Mouse (Mus musculus): ENCODE measurements at regions not wholly inside any gene's neighbourhood (a gene's known extent, or its start where the extent isn't known, plus 50 kb on each side); places are given as distances from the start of the nearest gene placed in this dataset.

DNA sequence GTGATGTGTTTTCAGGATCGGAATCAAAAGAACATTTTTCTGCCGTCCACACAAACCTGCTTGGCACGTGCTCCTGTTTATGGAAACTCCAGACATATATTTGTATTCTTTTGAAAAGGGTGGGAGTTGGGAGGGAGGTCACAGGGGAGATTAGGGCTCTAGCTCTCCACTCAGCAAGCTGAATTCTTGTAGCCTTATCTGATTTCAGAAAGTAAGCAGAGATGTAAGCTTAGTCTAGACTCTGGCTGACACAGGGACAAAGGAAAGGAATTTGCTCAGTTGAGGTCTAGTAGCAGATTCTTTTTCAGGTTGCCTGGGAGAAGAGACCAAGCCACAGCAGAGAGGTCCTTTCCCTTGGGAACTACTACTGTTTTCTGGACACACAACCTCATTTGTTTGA is 253.1 kb downstream of the Map2k6 start:
- Histone ChIP-seq H3K27me3 (ENCODE audit: control insufficient read depth, insufficient read depth, low read length) (no peaks in the 10 kb centered on the region), H3K4me3 (ENCODE audit: low read length) (no peak overlapping the region), H3K9me3 (ENCODE audit: control insufficient read depth, low read length) (no peaks in the 10 kb centered on the region), H3K4me2 (replicated peaks; ENCODE audit: low read depth, low read length) (no peak overlapping the region), H3K4me1 (ENCODE audit: control insufficient read depth, insufficient read depth, low read length) (no peaks in the 10 kb centered on the region), H3K36me3 (ENCODE audit: control insufficient read depth, insufficient read depth, low read length) (no peaks in the 10 kb centered on the region), H3K9ac (ENCODE audit: low read depth, low read length) (no peak overlapping the region), H3K27ac (ENCODE audit: low read depth, low read length) (no peak overlapping the region)
- peak; percentile 43; the same call in 1 of the 2 replicates for ATAC-seq (ENCODE audit: low FRiP score, low TSS enrichment)
- WGBS, result 24% methylated on average over 3 of the region's 3 CpGs

GRCm38 (mm10) chr11:110656524-110657156 is 257.7 kb downstream of the Map2k6 start:
- 85% methylated on average over 11 of the region's 11 CpGs for whole genome bisulfite sequencing
- no peak overlapping the region for H3K9ac ChIP-seq (ENCODE audit: low read depth, low read length)
- H3K27me3 ChIP-seq (ENCODE audit: control insufficient read depth, insufficient read depth, low read length), result no peaks in the 10 kb centered on the region
- no peak overlapping the region for H3K4me2 ChIP-seq (replicated peaks; ENCODE audit: low read depth, low read length)
- no peaks in the 10 kb centered on the region for H3K4me1 ChIP-seq (ENCODE audit: control insufficient read depth, insufficient read depth, low read length)
- H3K27ac ChIP-seq (ENCODE audit: low read depth, low read length), result no peak overlapping the region
- ATAC-seq (ENCODE audit: low FRiP score, low TSS enrichment), result no peak
- H3K4me3 ChIP-seq (ENCODE audit: low read length), result no peak overlapping the region
- no peaks in the 10 kb centered on the region for H3K36me3 ChIP-seq (ENCODE audit: control insufficient read depth, insufficient read depth, low read length)
- H3K9me3 ChIP-seq (ENCODE audit: control insufficient read depth, low read length), result no peaks in the 10 kb centered on the region

- Histone ChIP-seq H3K9me3 (ENCODE audit: control insufficient read depth, low read length) (no peaks in the 10 kb centered on the region), H3K4me2 (replicated peaks; ENCODE audit: low read depth, low read length) (no peak overlapping the region), H3K9ac (ENCODE audit: low read depth, low read length) (no peak overlapping the region), H3K27me3 (ENCODE audit: control insufficient read depth, insufficient read depth, low read length) (no peaks in the 10 kb centered on the region), H3K4me1 (ENCODE audit: control insufficient read depth, insufficient read depth, low read length) (no peaks in the 10 kb centered on the region), H3K4me3 (ENCODE audit: low read length) (no peak overlapping the region), H3K36me3 (ENCODE audit: control insufficient read depth, insufficient read depth, low read length) (no peaks in the 10 kb centered on the region), H3K27ac (ENCODE audit: low read depth, low read length) (no peak overlapping the region)
- 60% methylated on average over 8 of the region's 8 CpGs for WGBS
- ATAC-seq (ENCODE audit: low FRiP score, low TSS enrichment), result no peak
Measured at GRCm38 (mm10) chr11:110657854-110658253, 258.9 kb downstream of the Map2k6 start.

DNA sequence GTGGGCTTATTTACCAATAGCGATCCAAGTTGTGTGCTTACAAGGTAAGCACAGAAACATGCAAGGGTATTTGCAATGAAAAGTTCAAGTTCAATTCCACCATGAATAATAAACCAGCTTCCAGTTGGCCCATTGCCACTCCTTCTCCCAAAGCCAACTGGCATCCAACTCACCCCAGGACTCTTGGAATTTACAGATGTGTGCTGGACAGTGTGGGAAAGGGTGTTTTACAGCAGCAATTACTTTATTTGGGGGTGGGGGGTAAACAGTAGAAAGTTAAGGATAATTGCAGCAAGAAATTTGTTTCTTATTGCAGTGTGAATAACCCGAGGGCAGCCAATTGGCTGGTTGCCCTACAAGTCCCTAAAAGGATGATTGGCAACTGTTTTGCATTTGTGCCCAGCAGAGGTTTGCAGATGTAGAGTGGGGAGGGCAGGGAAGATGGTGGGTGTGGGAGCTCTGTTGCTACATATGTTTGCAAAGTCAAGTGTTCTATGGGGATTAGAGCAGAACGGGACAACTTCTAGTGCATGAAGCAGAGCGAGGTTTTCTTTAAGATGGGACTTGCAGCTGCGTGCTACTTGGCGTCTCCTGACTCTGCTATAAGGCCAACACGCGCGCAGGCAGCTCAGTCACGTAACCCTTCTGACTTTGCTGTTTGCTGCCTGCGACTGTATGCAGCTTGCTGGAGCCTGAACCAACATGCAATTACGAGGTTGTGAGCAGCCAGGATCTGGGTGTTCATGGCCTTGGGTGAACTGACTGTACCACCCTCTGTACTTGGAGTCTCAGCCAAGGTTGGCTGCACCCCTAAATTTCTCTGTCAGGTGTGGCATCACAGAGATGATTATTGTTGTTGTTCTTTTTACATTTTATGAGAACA is 271.9 kb downstream of the Map2k6 start:
- WGBS, result 86% methylated on average over 12 of the region's 12 CpGs
- H3K4me1 ChIP-seq (ENCODE audit: control insufficient read depth, insufficient read depth, low read length), result 0 out of 2 replicates have a peak, but pooled peaks cover 5% of the 10 kb centered on the region
- H3K4me2 ChIP-seq (replicated peaks; ENCODE audit: low read depth, low read length), result no peak overlapping the region
- no peak overlapping the region for H3K9ac ChIP-seq (ENCODE audit: low read depth, low read length)
- no peak overlapping the region for H3K27ac ChIP-seq (ENCODE audit: low read depth, low read length)
- ATAC-seq (ENCODE audit: low FRiP score, low TSS enrichment), result no peak
- no peaks in the 10 kb centered on the region for H3K27me3 ChIP-seq (ENCODE audit: control insufficient read depth, insufficient read depth, low read length)
- H3K9me3 ChIP-seq (ENCODE audit: control insufficient read depth, low read length), result no peaks in the 10 kb centered on the region
- H3K4me3 ChIP-seq (ENCODE audit: low read length), result no peak overlapping the region
- H3K36me3 ChIP-seq (ENCODE audit: control insufficient read depth, insufficient read depth, low read length), result no peaks in the 10 kb centered on the region

DNA sequence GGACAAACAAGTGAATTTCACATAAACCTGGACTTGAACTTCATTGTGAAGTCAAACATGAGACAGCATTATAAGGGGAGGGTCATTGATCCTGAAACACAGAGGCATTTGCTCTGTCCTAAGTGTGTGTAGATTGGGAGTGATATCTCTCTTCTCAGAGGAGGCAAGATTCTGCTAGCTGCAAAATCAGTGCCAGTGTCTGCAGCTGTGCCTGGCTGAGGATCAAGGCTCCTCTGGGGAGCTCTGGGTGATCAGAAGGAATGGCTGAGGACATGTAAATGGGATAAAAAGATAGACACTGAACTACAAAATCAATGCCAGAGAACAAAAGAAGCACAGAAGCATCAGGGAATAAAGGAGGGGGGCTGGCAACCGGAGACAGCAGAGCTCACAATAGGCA is 274.0 kb downstream of the Map2k6 start:
- Histone ChIP-seq H3K27ac (ENCODE audit: low read depth, low read length) (no peak overlapping the region), H3K27me3 (ENCODE audit: control insufficient read depth, insufficient read depth, low read length) (no peaks in the 10 kb centered on the region), H3K4me2 (replicated peaks; ENCODE audit: low read depth, low read length) (no peak overlapping the region), H3K9ac (ENCODE audit: low read depth, low read length) (no peak overlapping the region), H3K9me3 (ENCODE audit: control insufficient read depth, low read length) (no peaks in the 10 kb centered on the region), H3K4me3 (ENCODE audit: low read length) (no peak overlapping the region), H3K36me3 (ENCODE audit: control insufficient read depth, insufficient read depth, low read length) (no peaks in the 10 kb centered on the region), H3K4me1 (ENCODE audit: control insufficient read depth, insufficient read depth, low read length) (no peaks in the 10 kb centered on the region)
- 79% methylated on average over 1 of the region's 1 CpGs for WGBS
- ATAC-seq (ENCODE audit: low FRiP score, low TSS enrichment), result no peak

GRCm38 (mm10) chr11:110692824-110693223 is 275.0 kb upstream of the Kcnj16 start:
- Histone ChIP-seq H3K9me3 (ENCODE audit: control insufficient read depth, low read length) (no peaks in the 10 kb centered on the region), H3K4me1 (ENCODE audit: control insufficient read depth, insufficient read depth, low read length) (no peaks in the 10 kb centered on the region), H3K27ac (ENCODE audit: low read depth, low read length) (no peak overlapping the region), H3K36me3 (ENCODE audit: control insufficient read depth, insufficient read depth, low read length) (no peaks in the 10 kb centered on the region), H3K9ac (ENCODE audit: low read depth, low read length) (no peak overlapping the region), H3K27me3 (ENCODE audit: control insufficient read depth, insufficient read depth, low read length) (no peaks in the 10 kb centered on the region), H3K4me2 (replicated peaks; ENCODE audit: low read depth, low read length) (no peak overlapping the region), H3K4me3 (ENCODE audit: low read length) (no peak overlapping the region)
- ATAC-seq (ENCODE audit: low FRiP score, low TSS enrichment), result no peak
- WGBS, result 91% methylated on average over 4 of the region's 4 CpGs

DNA sequence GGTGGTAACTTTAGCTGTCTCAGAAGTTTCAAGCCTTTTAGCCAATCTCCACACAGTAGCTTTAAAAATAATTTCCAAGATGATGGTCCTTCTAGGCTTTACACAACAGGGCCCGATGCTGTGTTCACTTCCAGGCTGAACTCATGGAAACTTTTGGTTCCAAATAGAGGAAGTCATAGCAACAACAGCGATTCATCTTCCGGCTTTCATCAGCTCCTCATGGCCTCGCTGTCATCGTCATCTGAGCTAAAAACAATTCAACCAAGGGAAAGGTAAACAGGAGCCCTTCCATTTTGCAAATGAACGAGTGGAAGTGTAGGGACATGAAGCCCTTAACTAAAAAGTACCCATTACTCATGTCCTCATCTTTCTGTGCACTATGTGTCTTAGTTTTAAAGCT is 270.8 kb upstream of the Kcnj16 start:
- no peak for ATAC-seq (ENCODE audit: low FRiP score, low TSS enrichment)
- 75% methylated on average over 6 of the region's 6 CpGs for WGBS
- Histone ChIP-seq H3K4me1 (ENCODE audit: control insufficient read depth, insufficient read depth, low read length) (no peaks in the 10 kb centered on the region), H3K36me3 (ENCODE audit: control insufficient read depth, insufficient read depth, low read length) (no peaks in the 10 kb centered on the region), H3K4me2 (replicated peaks; ENCODE audit: low read depth, low read length) (no peak overlapping the region), H3K27ac (ENCODE audit: low read depth, low read length) (no peak overlapping the region), H3K9me3 (ENCODE audit: control insufficient read depth, low read length) (no peaks in the 10 kb centered on the region), H3K9ac (ENCODE audit: low read depth, low read length) (no peak overlapping the region), H3K4me3 (ENCODE audit: low read length) (no peak overlapping the region), H3K27me3 (ENCODE audit: control insufficient read depth, insufficient read depth, low read length) (no peaks in the 10 kb centered on the region)

GRCm38 (mm10) chr11:110698342-110698741 is 269.5 kb upstream of the Kcnj16 start:
- Histone ChIP-seq H3K4me1 (ENCODE audit: control insufficient read depth, insufficient read depth, low read length) (no peaks in the 10 kb centered on the region), H3K4me2 (replicated peaks; ENCODE audit: low read depth, low read length) (no peak overlapping the region), H3K4me3 (ENCODE audit: low read length) (no peak overlapping the region), H3K36me3 (ENCODE audit: control insufficient read depth, insufficient read depth, low read length) (no peaks in the 10 kb centered on the region), H3K27ac (ENCODE audit: low read depth, low read length) (no peak overlapping the region), H3K27me3 (ENCODE audit: control insufficient read depth, insufficient read depth, low read length) (no peaks in the 10 kb centered on the region), H3K9ac (ENCODE audit: low read depth, low read length) (no peak overlapping the region), H3K9me3 (ENCODE audit: control insufficient read depth, low read length) (no peaks in the 10 kb centered on the region)
- no peak for ATAC-seq (ENCODE audit: low FRiP score, low TSS enrichment)
- 77% methylated on average over 5 of the region's 5 CpGs for WGBS

GRCm38 (mm10) chr11:110700976-110701375 is 266.9 kb upstream of the Kcnj16 start:
- Histone ChIP-seq H3K4me3 (ENCODE audit: low read length) (no peak overlapping the region), H3K4me1 (ENCODE audit: control insufficient read depth, insufficient read depth, low read length) (no peaks in the 10 kb centered on the region), H3K4me2 (replicated peaks; ENCODE audit: low read depth, low read length) (no peak overlapping the region), H3K27ac (ENCODE audit: low read depth, low read length) (no peak overlapping the region), H3K36me3 (ENCODE audit: control insufficient read depth, insufficient read depth, low read length) (no peaks in the 10 kb centered on the region), H3K27me3 (ENCODE audit: control insufficient read depth, insufficient read depth, low read length) (no peaks in the 10 kb centered on the region), H3K9ac (ENCODE audit: low read depth, low read length) (no peak overlapping the region), H3K9me3 (ENCODE audit: control insufficient read depth, low read length) (no peaks in the 10 kb centered on the region)
- ATAC-seq (ENCODE audit: low FRiP score, low TSS enrichment), result no peak
- WGBS, result 85% methylated on average over 2 of the region's 2 CpGs
